Mouse (Mus musculus) forebrain, embryonic 11.5 days (tissue): ENCODE measurements around the gene Tcte3. TPM values are rescaled to one million over a fixed set of nuclear protein-coding genes. Genes with fewer than 3 reads are reported as not detected.
"Not testable (repeated sequence)": the region's sequence is repeated elsewhere in the genome, so short reads cannot be mapped to it uniquely, and the experiment has no call there.

Experiments
- ATAC-seq: fragments of 200-750 bp; cut with Nextera tagmentation; replicated peaks from 2 replicates; pipeline ENCODE4 v1.8.0; 2017; ENCODE audit warnings: moderate TSS enrichment; ENCODE audit not compliant: low FRiP score
- DNase-seq: peaks from one replicate; pipeline ENCODE4 v3.0.0-alpha.2; 2017; ENCODE audit warnings: low spot score
- H3K27ac ChIP-seq: fragments of 300-500 bp; sonication (generic); 2 replicates; pipeline ENCODE4 v1.5.1; 2014; ENCODE audit warnings: low read depth, low read length
- H3K27me3 ChIP-seq: fragments of 300-500 bp; sonication (generic); 2 replicates; pipeline ENCODE4 v1.6.1; 2014; ENCODE audit warnings: mild to moderate bottlenecking, low read length, mixed read lengths; ENCODE audit not compliant: control insufficient read depth, insufficient read depth
- H3K36me3 ChIP-seq: fragments of 300-500 bp; sonication (generic); 2 replicates; pipeline ENCODE4 v1.6.1; 2014; ENCODE audit warnings: mild to moderate bottlenecking, low read length, moderate library complexity, mixed read lengths; ENCODE audit not compliant: control insufficient read depth, insufficient read depth
- H3K4me1 ChIP-seq: fragments of 300-500 bp; sonication (generic); replicated peaks from 2 replicates; pipeline ENCODE4 v1.6.1; 2014; ENCODE audit warnings: low read length, mixed read lengths; ENCODE audit not compliant: control insufficient read depth, insufficient read depth
- H3K4me2 ChIP-seq: fragments of 300-500 bp; sonication (generic); 2 replicates; pipeline ENCODE4 v1.6.1; 2014; ENCODE audit warnings: low read depth, mild to moderate bottlenecking, low read length, moderate library complexity, mixed read lengths; ENCODE audit not compliant: severe bottlenecking
- H3K4me3 ChIP-seq: fragments of 300-500 bp; sonication (generic); 2 replicates; pipeline ENCODE4 v1.5.1; 2014; ENCODE audit warnings: low read depth, low read length
- H3K9ac ChIP-seq: fragments of 300-500 bp; sonication (generic); 2 replicates; pipeline ENCODE4 v1.6.1; 2014; ENCODE audit warnings: low read length
- H3K9me3 ChIP-seq: fragments of 300-500 bp; sonication (generic); 2 replicates; pipeline ENCODE4 v1.6.1; 2016; ENCODE audit warnings: low read length, mixed read lengths; ENCODE audit not compliant: control insufficient read depth
- WGBS: fragments of 180-500 bp; shearing (Covaris S2); extraction: QIAGEN DNeasy Blood & Tissue Kit; methylation state at CpG from one replicate; pipeline ENCODE4 v1.1.7; 2014; 5-methylcytosine and 5-hydroxymethylcytosine counted together
- polyA plus RNA-seq: library from polyadenylated mRNA; unstranded; fragments of >200 nt; fragmentation: Nextera tagmentation; extraction: Ambion mirVana; gene quantifications from 2 replicates; pipeline ENCODE4 v1.2.1, GENCODE M21; 2014

Tcte3 gene
- polyA plus RNA-seq, 1 experiment from 2014 or later = not detected

GRCm38 (mm10) chr17:15023878-15024492, 17.3 kb downstream of the Tcte3 start:
- not testable (repeated sequence) for H3K27me3 ChIP-seq, H3K9me3 ChIP-seq, H3K4me3 ChIP-seq, H3K27ac ChIP-seq, DNase-seq, H3K4me2 ChIP-seq, H3K36me3 ChIP-seq, H3K4me1 ChIP-seq, H3K9ac ChIP-seq
- ATAC-seq = peak; percentile 45
- no CpG with 5 or more reads among the region's 97 CpGs for WGBS

DNA sequence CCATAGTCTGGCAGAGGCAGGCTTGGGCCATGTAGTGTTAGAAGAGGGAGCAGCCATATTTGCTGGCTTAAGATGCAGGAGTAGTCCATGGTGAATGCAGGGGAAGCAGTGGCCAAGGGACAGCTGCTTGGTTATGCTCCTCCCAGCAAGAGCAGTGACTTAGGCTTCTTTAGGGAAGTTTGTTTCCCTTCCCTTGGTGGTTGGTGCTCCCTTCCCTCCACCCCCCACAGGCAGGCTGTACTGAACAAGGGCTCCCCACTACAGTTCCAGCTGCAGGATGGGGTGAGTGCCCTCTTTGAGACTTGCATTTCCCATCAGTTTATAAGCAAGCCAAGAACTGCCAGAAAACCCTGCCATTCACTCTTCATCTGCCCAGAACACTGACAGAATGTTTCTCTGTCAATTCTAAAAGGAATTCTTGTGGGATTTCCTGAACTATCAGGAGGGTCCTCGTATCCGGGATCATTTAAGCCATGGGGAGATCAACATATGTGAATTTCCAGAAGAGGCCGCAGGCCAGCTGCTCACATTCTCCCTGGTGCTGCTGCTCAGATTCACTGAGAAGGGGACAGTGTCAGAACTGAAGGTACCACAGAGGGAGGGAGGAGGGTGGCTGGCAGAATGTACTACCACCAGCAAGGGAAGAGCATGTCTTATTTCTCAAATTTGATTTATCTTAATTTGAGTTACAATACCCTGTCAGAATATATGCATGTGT, 19.6 kb downstream of the Tcte3 start:
- H3K9me3 ChIP-seq, H3K4me2 ChIP-seq, H3K27ac ChIP-seq, DNase-seq, H3K36me3 ChIP-seq, H3K4me3 ChIP-seq, H3K27me3 ChIP-seq, H3K9ac ChIP-seq, ATAC-seq, H3K4me1 ChIP-seq: not testable (repeated sequence)
- 88% methylated on average over 3 of the region's 3 CpGs for WGBS

DNA sequence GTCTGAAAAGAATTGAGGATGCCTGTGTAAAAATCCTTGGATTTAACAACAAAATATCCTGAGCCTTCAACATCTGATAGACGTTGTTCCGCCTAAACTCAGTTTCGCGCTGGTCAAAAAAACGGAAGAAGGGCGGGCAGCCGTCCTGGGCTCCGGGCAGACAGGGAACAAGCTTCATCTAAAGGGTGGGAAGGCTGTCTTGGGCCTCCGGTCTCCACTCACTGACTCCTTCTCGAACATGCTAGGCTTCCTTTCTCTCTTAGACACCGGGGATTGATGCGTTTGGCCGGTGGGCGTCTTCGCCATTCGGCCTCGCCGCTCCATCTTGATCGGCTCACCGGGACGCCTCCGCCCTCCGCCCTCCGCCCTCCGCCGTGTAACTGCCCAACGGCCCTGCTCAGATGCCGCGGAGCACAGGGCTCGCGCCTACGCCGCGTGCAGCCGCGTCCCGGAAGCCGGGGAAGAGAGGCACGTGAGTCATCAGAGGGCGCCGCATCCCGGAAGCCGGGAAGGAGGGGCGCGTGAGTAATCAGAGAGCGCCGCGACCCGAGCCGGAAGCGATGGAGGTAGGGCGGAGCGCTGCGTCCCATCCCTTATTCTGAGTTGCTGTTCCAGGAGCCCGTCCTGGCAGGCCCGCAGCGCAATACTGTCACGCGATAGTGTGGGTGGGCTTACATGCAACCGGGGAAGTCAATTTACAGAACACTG, 31.4 kb downstream of the Tcte3 start, which contains the start of gene Gm3435:
Gene Gm3435 (plus strand): TSS at position 471 of the 708 bp plus-strand sequence.
- H3K36me3 ChIP-seq, H3K9ac ChIP-seq, DNase-seq, H3K27ac ChIP-seq, H3K9me3 ChIP-seq, H3K4me3 ChIP-seq, H3K27me3 ChIP-seq, H3K4me2 ChIP-seq, H3K4me1 ChIP-seq: not testable (repeated sequence)
- ATAC-seq = peak; percentile 98
- WGBS = no CpG with 5 or more reads among the region's 60 CpGs

DNA sequence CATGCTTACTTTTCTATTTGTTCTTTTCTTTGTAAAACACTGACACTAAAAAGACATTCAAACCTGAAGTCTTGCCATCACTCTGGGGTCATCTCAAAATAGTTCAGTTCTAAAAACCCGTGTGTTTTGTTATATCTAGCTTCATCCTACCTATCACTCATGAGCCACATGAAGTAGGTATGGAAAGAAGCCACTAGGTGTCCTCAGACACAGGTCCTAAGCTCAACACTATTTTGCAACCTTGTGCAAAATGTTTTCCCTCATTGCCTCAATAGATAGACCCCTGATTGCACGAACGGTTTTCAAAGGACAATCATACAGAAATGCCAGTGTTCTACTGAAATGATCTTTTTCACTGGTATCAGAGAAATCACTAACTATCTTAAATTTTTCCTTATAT, 32.2 kb downstream of the Tcte3 start:
- not testable (repeated sequence) for DNase-seq, H3K4me3 ChIP-seq, H3K4me2 ChIP-seq, H3K4me1 ChIP-seq, H3K27ac ChIP-seq, H3K9me3 ChIP-seq, H3K36me3 ChIP-seq, H3K27me3 ChIP-seq, H3K9ac ChIP-seq
- WGBS = no CpG with 5 or more reads among the region's 3 CpGs
- ATAC-seq = 0 out of 2 replicates have a peak, but pooled peaks have one; percentile 7

- H3K4me2 ChIP-seq, H3K4me1 ChIP-seq, H3K9me3 ChIP-seq, H3K27me3 ChIP-seq, H3K36me3 ChIP-seq, H3K27ac ChIP-seq, ATAC-seq, DNase-seq, H3K9ac ChIP-seq, H3K4me3 ChIP-seq: not testable (repeated sequence)
- WGBS = no CpG with 5 or more reads among the region's 4 CpGs
These were observed 41.2 kb downstream of the Tcte3 start for GRCm38 (mm10) chr17:15000047-15000446.

GRCm38 (mm10) chr17:14994140-14994539, 47.1 kb downstream of the Tcte3 start:
- not testable (repeated sequence) for H3K4me3 ChIP-seq, DNase-seq, H3K36me3 ChIP-seq, H3K9ac ChIP-seq, H3K27me3 ChIP-seq, H3K9me3 ChIP-seq, H3K4me2 ChIP-seq, H3K27ac ChIP-seq, ATAC-seq, H3K4me1 ChIP-seq
- no CpG with 5 or more reads among the region's 5 CpGs for WGBS

GRCm38 (mm10) chr17:14993139-14993832, 48.0 kb downstream of the Tcte3 start:
- not testable (repeated sequence) for H3K36me3 ChIP-seq, H3K9ac ChIP-seq, H3K4me2 ChIP-seq, H3K9me3 ChIP-seq, H3K4me3 ChIP-seq, H3K4me1 ChIP-seq, H3K27ac ChIP-seq, DNase-seq, H3K27me3 ChIP-seq
- ATAC-seq = peak; percentile 89
- no CpG with 5 or more reads among the region's 47 CpGs for WGBS

DNA sequence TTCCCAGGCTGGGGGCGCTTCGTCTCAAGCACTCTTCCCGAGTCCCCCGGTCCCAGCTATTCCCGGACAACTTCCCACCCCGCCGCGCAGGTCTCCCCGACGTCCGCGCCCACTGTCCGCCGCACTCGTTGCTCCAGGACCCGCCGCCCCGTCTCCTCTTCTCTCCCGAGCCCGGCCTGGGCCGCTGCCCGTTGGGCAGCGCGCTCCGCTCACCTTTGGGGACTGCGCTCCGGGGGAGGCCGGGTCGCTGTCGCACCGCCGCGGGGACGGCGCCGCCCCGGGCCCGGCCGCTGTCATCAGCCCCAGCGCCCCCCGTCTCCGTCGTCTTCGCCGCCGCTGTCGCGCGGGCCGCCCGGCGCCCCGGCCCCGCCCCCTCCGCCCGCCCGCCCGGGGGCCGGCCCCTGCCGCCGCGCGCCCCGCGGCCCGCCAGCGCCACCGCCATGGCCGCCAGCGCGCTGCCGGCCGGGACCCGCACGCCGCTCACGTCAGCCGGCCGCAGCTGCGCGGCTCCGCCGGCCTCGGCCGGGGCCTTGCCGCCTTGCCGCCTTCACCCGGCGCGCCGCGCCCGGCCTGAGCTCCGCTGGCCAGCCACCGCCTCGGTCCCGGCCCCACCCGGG, 48.7 kb downstream of the Tcte3 start:
- DNase-seq, H3K4me2 ChIP-seq, H3K9me3 ChIP-seq, H3K4me1 ChIP-seq, H3K27me3 ChIP-seq, H3K27ac ChIP-seq, H3K9ac ChIP-seq, H3K4me3 ChIP-seq, H3K36me3 ChIP-seq: not testable (repeated sequence)
- ATAC-seq = peak; percentile 69; the same call in 1 of the 2 replicates
- no CpG with 5 or more reads among the region's 98 CpGs for WGBS
